Mouse (Mus musculus) regulatory T cell (primary cell): ENCODE measurements at regions not wholly inside any gene's neighbourhood (a gene's known extent, or its start where the extent isn't known, plus 50 kb on each side); places are given as distances from the start of the nearest gene placed in this dataset.

Source experiments
- in situ Hi-C: fragments of 300-600 bp; cut with MboI, MseI; formaldehyde crosslinking; loops from one replicate; pipeline ENCODE4 v1.15.1; 2025; ENCODE audit warnings: high pct_unique_total_duplicates

- in situ Hi-C loops: no loop called here
Measured at GRCm38 (mm10) chr6:95179993-95180392, 63.0 kb downstream of the Kbtbd8 start.

- in situ Hi-C loops: no loop called here
Measured at GRCm38 (mm10) chr6:95182238-95182637, 65.2 kb downstream of the Kbtbd8 start.

DNA sequence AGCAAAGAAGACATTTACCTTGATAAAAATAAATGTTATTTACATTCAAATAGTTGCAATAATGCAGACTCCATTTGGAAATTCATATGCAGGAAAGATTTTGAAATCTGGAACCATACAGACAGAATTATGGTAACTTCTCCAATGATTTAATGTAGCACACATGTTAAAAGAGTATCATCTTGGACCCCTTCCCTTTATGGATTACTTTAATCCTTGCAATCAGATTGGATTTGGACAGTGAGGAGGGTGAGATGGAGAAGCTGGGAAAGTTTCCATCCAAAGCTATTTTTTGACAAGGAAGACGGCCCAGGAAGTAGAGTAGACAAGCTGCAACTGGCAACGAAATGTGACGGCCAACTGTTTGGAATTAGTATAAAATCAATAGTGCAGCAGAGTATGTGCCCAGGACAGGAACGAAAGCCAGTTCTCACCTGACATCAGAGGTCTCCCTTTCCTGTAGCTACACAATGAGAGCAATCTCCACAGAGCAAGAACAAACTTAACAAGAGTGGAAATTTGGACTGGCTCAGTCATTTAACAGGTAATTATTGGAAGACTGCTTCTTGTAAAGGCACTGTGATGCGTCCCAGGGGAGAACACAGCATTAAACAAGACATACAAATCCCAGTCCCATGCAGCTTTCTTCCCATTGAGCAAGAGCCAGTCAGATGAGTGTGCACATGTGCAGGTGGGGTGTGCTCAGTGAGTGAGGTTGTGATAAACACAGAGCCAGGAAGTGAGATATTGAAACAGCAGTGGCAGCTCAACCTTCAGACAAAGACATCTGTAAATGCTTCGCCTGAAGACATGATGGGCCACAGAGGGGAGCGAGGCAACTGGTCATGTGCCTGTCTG, 68.3 kb downstream of the Kbtbd8 start:
- in situ Hi-C loops: no loop called here

- in situ Hi-C loops: no loop called here
Measured at GRCm38 (mm10) chr6:95196631-95197030, 79.6 kb downstream of the Kbtbd8 start.

DNA sequence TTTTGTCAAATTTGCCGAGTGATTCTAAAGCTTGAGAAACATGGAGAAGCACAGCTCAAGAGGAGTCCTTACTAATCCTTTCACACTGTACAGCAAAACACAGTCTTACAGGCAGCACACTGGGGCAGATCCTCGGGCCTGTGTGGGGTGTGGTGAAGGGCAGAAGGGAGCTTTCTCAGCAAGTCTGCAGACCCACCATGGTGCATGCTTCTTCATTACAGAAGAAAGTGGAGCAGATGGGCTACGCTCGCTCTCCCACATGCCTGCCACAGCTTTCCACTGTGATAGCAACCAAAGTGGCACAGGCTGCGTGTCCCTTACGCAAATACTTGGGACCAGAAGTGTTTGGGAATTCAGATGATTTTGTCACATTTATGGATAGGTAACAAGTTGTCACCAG, 81.6 kb downstream of the Kbtbd8 start:
- in situ Hi-C loops: no loop called here

GRCm38 (mm10) chr6:95202291-95202790, 85.3 kb downstream of the Kbtbd8 start:
- in situ Hi-C loops: no loop called here

GRCm38 (mm10) chr6:95202978-95203377, 85.9 kb downstream of the Kbtbd8 start:
- in situ Hi-C loops: no loop called here

- in situ Hi-C loops: no loop called here
Measured at GRCm38 (mm10) chr6:95204231-95204630, 87.2 kb downstream of the Kbtbd8 start.

DNA sequence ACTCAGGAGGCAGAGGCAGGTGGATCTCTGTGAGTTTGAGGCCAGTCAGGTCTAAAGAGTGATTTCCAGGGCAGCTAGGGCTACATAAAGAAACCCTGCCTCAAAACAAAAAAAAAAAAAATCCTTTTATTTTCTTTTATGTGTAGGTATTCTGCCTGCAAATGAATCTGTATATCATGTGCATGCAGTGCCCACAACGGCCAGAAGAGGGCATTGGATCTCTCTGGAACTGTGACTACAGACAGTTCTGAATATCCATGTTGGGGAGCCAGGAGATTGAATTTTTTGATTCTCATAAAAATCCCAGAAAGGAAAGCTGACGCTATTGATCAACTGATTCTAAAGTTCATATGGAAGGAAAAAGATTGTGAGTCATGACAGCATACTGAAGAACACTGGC, 90.0 kb downstream of the Kbtbd8 start:
- in situ Hi-C loops: no loop called here

- in situ Hi-C loops: no loop called here
Measured at GRCm38 (mm10) chr6:95217431-95217830, 100.4 kb downstream of the Kbtbd8 start.

DNA sequence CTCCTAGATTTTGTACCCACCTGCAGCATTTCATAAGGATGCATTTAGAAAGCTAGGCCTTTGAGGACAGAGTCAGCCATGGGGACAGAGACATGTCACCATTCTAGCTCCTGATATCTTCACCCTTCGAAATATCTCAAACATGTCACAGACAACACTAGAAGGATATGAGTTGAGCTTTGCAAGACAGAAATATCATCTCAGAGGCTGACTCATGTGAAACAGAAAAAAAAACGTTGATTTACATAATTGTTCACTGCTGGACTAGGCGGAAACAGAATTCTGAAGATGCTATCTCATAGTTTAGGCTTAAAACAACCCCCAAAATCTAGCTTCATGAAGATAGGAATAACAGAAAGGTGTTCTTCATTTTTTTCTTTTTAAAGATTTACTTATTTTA, 101.8 kb downstream of the Kbtbd8 start:
- in situ Hi-C loops: no loop called here

DNA sequence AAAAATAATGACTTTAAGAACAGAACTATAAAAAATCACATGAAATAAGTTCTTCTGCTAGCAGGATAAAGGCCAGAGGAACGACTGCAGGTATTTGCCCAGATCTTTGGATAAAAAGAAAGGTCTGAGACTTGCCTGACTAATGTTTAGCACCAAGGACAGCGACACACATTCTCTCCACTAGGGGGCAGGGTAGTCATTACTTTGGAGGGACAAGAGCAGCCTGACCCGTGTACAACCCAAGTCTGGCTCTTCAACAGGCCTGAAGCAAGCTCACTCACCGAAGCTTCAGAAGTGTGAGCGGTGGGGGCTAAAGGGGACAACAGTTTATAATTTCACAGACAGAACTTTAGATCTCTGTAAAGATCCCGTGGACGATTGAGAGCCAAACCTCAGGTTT, 98.4 kb upstream of the Gm10234 start:
- in situ Hi-C loops: loop anchor here (5.0 to 10.0 kb wide), 2 partner anchors 449 to 1611 kb away; no protein-coding TSS in a partner anchor

DNA sequence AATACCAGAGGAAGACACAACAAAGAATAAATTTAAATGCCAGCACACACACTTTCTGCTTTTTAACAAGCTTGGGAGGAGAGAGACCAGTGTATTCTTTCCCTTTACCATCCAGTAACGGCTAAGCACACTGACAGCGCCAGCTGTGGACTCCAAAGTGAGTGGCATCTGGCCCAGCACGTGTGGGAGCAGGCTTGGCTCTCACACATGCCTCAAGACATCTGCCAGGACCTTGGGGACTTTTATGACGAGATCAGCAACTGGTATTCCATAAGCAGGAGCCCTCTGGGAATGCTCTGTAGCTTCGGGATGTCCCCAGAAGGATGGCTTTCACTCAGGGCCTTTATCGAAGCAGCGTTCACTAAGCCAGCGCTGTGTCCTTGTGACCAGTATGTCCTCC, 92.0 kb upstream of the Gm10234 start:
- in situ Hi-C loops: loop anchor here (10.0 to 25.0 kb wide), 2 partner anchors 1605 to 1757 kb away; no protein-coding TSS in a partner anchor

DNA sequence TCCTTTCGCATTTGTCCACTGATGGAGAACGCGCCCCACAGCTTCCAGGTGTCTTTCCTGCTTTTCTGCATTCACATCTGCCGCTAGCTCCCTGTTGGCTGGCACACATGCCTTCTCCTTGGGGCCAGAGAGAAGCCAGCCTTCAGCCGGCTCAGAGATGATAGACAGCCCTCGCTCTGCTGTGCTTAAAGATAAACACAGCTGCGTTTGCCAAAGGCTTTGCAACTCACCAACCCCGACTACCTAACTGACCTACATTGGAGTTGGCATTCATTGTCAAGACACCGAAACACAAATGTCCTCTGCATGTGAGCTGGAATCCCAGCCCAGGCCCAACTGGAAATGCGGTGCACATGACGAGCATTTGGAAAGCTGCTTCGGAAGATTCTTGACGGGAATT, 87.2 kb upstream of the Gm10234 start:
- in situ Hi-C loops: loop anchor here (25.0 kb wide), 1 partner anchor 1753 kb away; no protein-coding TSS in a partner anchor

GRCm38 (mm10) chr6:95243657-95244056, 78.3 kb upstream of the Gm10234 start:
- in situ Hi-C loops: loop anchor here (25.0 kb wide), 1 partner anchor 1744 kb away; no protein-coding TSS in a partner anchor

DNA sequence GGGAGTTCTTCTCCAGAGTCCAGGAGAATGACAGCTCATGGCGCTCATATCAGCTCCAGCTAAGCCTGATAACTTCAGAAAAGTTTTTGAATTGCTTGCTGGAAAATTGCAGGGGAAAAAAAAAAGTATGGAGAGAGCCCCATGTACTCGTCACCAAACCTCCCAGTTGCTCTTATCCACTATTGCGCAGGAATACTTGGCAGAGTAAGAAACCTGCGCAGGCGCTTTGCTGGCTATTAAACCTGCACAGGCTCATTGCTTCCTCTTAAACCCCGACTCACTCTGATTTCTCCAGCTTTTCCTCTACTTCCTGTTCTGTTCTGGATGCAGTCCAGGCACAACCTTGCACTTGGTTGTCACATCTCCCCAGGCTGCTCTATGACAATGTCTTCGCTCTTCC, 77.0 kb upstream of the Gm10234 start:
- in situ Hi-C loops: loop anchor here (25.0 kb wide), 1 partner anchor 1742 kb away; no protein-coding TSS in a partner anchor

DNA sequence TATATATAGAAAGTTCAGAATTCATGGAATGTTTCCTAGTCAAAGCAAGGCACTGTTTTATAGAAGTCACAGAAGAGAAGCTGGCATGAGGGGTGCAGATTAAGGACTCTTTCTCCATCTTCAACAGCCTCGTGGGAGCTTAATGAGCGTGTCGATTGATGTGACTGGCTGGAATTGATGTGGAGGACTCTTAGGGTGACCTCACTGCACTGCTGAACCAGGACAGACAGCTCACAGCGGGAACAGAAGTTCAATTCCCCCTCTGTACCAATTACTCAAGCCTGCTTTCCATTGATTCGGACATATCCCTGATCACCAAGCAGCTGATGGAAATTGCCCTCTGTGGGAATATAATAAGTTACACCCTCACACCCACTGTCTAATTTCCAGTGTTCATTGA, 65.6 kb upstream of the Gm10234 start:
- in situ Hi-C loops: no loop called here

DNA sequence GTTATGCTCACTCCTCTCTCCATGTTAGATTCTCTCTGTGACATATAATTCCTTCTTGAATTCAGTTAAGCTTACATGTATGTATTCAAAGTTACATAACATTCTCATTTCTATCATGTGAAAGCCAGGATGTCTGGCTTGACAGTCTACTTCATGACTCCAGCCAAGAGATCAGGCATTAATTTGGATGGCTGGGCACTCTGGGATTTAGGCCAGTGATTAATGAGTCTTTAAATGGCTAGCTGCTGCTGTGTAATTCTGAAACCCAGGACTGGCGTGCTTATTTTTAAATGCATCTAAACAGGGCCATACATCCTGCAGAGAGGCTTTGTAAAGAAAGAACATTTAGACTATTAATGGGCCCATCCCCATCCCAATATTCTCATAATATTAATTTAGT, 60.9 kb upstream of the Gm10234 start:
- in situ Hi-C loops: no loop called here

DNA sequence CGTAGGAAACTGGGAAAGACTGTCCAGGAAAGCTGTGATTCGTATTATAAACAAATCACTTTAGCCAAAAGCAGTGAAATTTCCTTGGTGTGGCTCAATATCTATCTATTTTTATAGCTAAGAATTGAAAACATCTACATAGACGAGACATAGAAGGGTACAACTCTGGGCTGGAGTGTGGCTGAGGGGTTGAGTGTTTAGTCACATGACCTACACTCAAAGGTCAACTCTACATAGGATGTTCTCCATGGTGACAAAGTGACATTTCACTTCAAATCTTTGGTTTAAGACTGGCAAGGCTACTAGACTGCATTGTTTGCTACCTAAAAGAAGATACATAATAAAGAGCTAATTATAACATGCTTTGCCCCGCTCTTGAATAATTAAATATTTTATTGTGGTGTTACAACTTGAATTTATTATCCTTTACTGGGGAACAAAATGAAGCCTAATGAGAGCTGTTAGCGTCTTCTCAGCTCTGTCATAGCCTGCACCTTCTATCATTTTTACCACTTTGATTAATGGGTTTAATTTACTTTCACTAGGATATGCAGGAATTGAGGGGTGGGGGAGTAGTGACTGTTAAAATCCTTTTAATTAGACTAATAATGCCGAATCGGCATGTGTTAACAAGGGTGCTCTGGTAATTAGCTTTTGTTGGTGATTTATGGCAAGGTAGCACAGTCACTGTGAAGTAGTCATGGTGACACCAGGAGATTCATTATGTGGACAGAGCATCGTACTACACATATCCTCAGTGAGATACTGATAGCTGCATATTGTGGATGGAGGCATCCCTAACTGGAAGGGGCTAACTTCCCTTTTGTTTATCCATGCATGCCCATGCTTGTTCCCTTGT, 57.7 kb upstream of the Gm10234 start:
- in situ Hi-C loops: no loop called here

- in situ Hi-C loops: no loop called here
Measured at GRCm38 (mm10) chr6:95269524-95269923, 52.4 kb upstream of the Gm10234 start.
